ENCODE assay signal across 8 mouse cellular contexts in genomic region chr3:20198869-20199268, GRCm38 (mm10). TPM values are rescaled to one million over a fixed set of nuclear protein-coding genes. Genes with fewer than 3 reads are reported as not detected.
DNase-seq lines count a peak whose midpoint lies in the region; ATAC-seq and TF ChIP-seq lines count a peak whose summit lies in the region.

No protein-coding gene starts in this region.

- no peaks in the 10 kb centered on the region for H3K9me3 ChIP-seq in hindbrain, embryonic 10.5 days
- no peaks in the 10 kb centered on the region for H3K9me3 ChIP-seq in hindbrain, embryonic 13.5 days
- no peaks in the 10 kb centered on the region for H3K9me3 ChIP-seq in embryonic facial prominence, embryonic 11.5 days (replicated peaks; ENCODE audit: control insufficient read depth, low read length)
- H3K9me3 ChIP-seq in hindbrain, embryonic 14.5 days (ENCODE audit: control insufficient read depth, low read length), result no peaks in the 10 kb centered on the region
- H3K9me3 ChIP-seq in midbrain, embryonic 11.5 days (ENCODE audit: control insufficient read depth, low read length), result no peaks in the 10 kb centered on the region

- H3K27me3 ChIP-seq in hindbrain, embryonic 10.5 days (ENCODE audit: insufficient read depth, poor library complexity, severe bottlenecking), result no peaks in the 10 kb centered on the region
- H3K27me3 ChIP-seq in hindbrain, embryonic 13.5 days, result no peaks in the 10 kb centered on the region
- H3K27me3 ChIP-seq in embryonic facial prominence, embryonic 11.5 days (ENCODE audit: control insufficient read depth, insufficient read depth, low read length), result no peaks in the 10 kb centered on the region
- no peaks in the 10 kb centered on the region for H3K27me3 ChIP-seq in hindbrain, embryonic 14.5 days (ENCODE audit: control insufficient read depth, insufficient read depth, low read length)
- H3K27me3 ChIP-seq in midbrain, embryonic 11.5 days (ENCODE audit: control insufficient read depth, insufficient read depth, low read length), result no peaks in the 10 kb centered on the region
- no peaks in the 10 kb centered on the region for H3K27me3 ChIP-seq in spleen, adult 2 months (ENCODE audit: control insufficient read depth, insufficient read depth, low read length)

- no peak overlapping the region for H3K4me3 ChIP-seq in hindbrain, embryonic 10.5 days
- H3K4me3 ChIP-seq in hindbrain, embryonic 13.5 days, result no peak overlapping the region
- H3K4me3 ChIP-seq in embryonic facial prominence, embryonic 11.5 days (ENCODE audit: low read depth, low read length), result no peak overlapping the region
- no peak overlapping the region for H3K4me3 ChIP-seq in hindbrain, embryonic 14.5 days (replicated peaks; ENCODE audit: low read length)
- H3K4me3 ChIP-seq in left cerebral cortex, adult 2 months, result no peak overlapping the region
- H3K4me3 ChIP-seq in midbrain, embryonic 11.5 days (ENCODE audit: low read depth, low read length), result no peak overlapping the region
- H3K4me3 ChIP-seq in spleen, adult 2 months (ENCODE audit: extremely low read depth, insufficient read depth, insufficient read length), result no peak overlapping the region

- DNase-seq in hindbrain, embryonic 10.5 days (ENCODE audit: low spot score), result peak; percentile 67
- peak; percentile 57 to 74 for DNase-seq in adrenal gland, postnatal 36 days
- DNase-seq in embryonic facial prominence, embryonic 11.5 days (ENCODE audit: low spot score), result peak; percentile 74
- DNase-seq in hindbrain, embryonic 14.5 days (ENCODE audit: low spot score), result peak; percentile 77
- DNase-seq in left cerebral cortex, adult 2 months (ENCODE audit: extremely low spot score in 1 of 2, low spot score in 2 of 2), result peak; percentile 40 to 57
- DNase-seq in midbrain, embryonic 11.5 days (ENCODE audit: low spot score, missing footprints), result peak; percentile 93
- peak; percentile 8 to 41 for DNase-seq in spleen, adult 2 months (ENCODE audit: low read depth in 1 of 2, low spot score in 2 of 2)

- TF ChIP-seq POLR2A in spleen, adult 2 months (IDR thresholded peaks at IDR 0.05; ENCODE audit: low read depth, low read length), result no peak

- no peak overlapping the region for H3K27ac ChIP-seq in hindbrain, embryonic 10.5 days
- H3K27ac ChIP-seq in hindbrain, embryonic 13.5 days, result no peak overlapping the region
- H3K27ac ChIP-seq in embryonic facial prominence, embryonic 11.5 days (replicated peaks; ENCODE audit: low read depth, low read length), result no peak overlapping the region
- H3K27ac ChIP-seq in hindbrain, embryonic 14.5 days, result no peak overlapping the region
- no peak overlapping the region for H3K27ac ChIP-seq in left cerebral cortex, adult 2 months
- H3K27ac ChIP-seq in midbrain, embryonic 11.5 days (ENCODE audit: low read depth, low read length), result no peak overlapping the region
- no peak overlapping the region for H3K27ac ChIP-seq in spleen, adult 2 months (ENCODE audit: insufficient read depth, low read length)

- ATAC-seq in hindbrain, embryonic 13.5 days (ENCODE audit: low FRiP score), result no peak
- no peak for ATAC-seq in embryonic facial prominence, embryonic 11.5 days (replicated peaks; ENCODE audit: insufficient number of reproducible peaks, low FRiP score, low TSS enrichment, low read depth)
- ATAC-seq in hindbrain, embryonic 14.5 days (ENCODE audit: low FRiP score), result peak; percentile 78; the same call in 1 of the 2 replicates
- peak; percentile 76 for ATAC-seq in midbrain, embryonic 11.5 days (ENCODE audit: low FRiP score)

- intact Hi-C loops in left cerebral cortex, adult 2 months (cut with DNase I), result loop anchor here (1.0 to 5.0 kb wide), 2 partner anchors 295 to 677 kb away; no protein-coding TSS in a partner anchor

- H3K4me2 ChIP-seq in hindbrain, embryonic 13.5 days, result no peak overlapping the region
- H3K4me2 ChIP-seq in embryonic facial prominence, embryonic 11.5 days (ENCODE audit: low read depth, low read length), result no peak overlapping the region
- no peak overlapping the region for H3K4me2 ChIP-seq in hindbrain, embryonic 14.5 days (replicated peaks)
- H3K4me2 ChIP-seq in midbrain, embryonic 11.5 days, result no peak overlapping the region

- TF ChIP-seq CTCF in left cerebral cortex, adult 2 months (IDR thresholded peaks at IDR 0.05), result peak; percentile 85
- TF ChIP-seq CTCF in spleen, adult 2 months (IDR thresholded peaks at IDR 0.05; ENCODE audit: extremely low read depth, insufficient read depth, insufficient read length, insufficient replicate concordance), result peak; percentile 68; the same call in 1 of the 2 replicates

- H3K4me1 ChIP-seq in hindbrain, embryonic 10.5 days (replicated peaks), result no peaks in the 10 kb centered on the region
- no peaks in the 10 kb centered on the region for H3K4me1 ChIP-seq in hindbrain, embryonic 13.5 days (replicated peaks)
- no peaks in the 10 kb centered on the region for H3K4me1 ChIP-seq in embryonic facial prominence, embryonic 11.5 days (ENCODE audit: control insufficient read depth, insufficient read depth, low read length)
- H3K4me1 ChIP-seq in hindbrain, embryonic 14.5 days (replicated peaks; ENCODE audit: control insufficient read depth, insufficient read depth, low read length), result no peaks in the 10 kb centered on the region
- no peaks in the 10 kb centered on the region for H3K4me1 ChIP-seq in midbrain, embryonic 11.5 days (ENCODE audit: control insufficient read depth, insufficient read depth, low read length)
- no peaks in the 10 kb centered on the region for H3K4me1 ChIP-seq in spleen, adult 2 months (ENCODE audit: control insufficient read depth, insufficient read depth, insufficient read length)

- H3K36me3 ChIP-seq in hindbrain, embryonic 10.5 days, result no peaks in the 10 kb centered on the region
- H3K36me3 ChIP-seq in hindbrain, embryonic 13.5 days, result no peaks in the 10 kb centered on the region
- no peaks in the 10 kb centered on the region for H3K36me3 ChIP-seq in embryonic facial prominence, embryonic 11.5 days (replicated peaks; ENCODE audit: control insufficient read depth, insufficient read depth, low read depth, low read length)
- no peaks in the 10 kb centered on the region for H3K36me3 ChIP-seq in hindbrain, embryonic 14.5 days (replicated peaks; ENCODE audit: control insufficient read depth, insufficient read depth)
- H3K36me3 ChIP-seq in midbrain, embryonic 11.5 days (ENCODE audit: control insufficient read depth, insufficient read depth, low read length), result no peaks in the 10 kb centered on the region
- H3K36me3 ChIP-seq in spleen, adult 2 months (ENCODE audit: control insufficient read depth, insufficient read depth, low read length), result no peaks in the 10 kb centered on the region

- 27% methylated on average over 6 of the region's 6 CpGs for WGBS in hindbrain, embryonic 10.5 days
- whole genome bisulfite sequencing in hindbrain, embryonic 13.5 days, result 33% methylated on average over 6 of the region's 6 CpGs
- 28% methylated on average over 6 of the region's 6 CpGs for WGBS in embryonic facial prominence, embryonic 11.5 days
- whole genome bisulfite sequencing in hindbrain, embryonic 14.5 days, result 32% methylated on average over 6 of the region's 6 CpGs
- 28% methylated on average over 6 of the region's 6 CpGs for WGBS in midbrain, embryonic 11.5 days
- WGBS in spleen, adult 2 months, result 34% methylated on average over 6 of the region's 6 CpGs

- H3K9ac ChIP-seq in hindbrain, embryonic 13.5 days, result no peak overlapping the region
- H3K9ac ChIP-seq in embryonic facial prominence, embryonic 11.5 days (replicated peaks; ENCODE audit: low read length), result no peak overlapping the region
- no peak overlapping the region for H3K9ac ChIP-seq in hindbrain, embryonic 14.5 days
- H3K9ac ChIP-seq in midbrain, embryonic 11.5 days (ENCODE audit: low read length), result no peak overlapping the region

RNA-seq across cellular contexts. Expression of gene Cpa3, which starts 43.1 kb away (rescaled TPM):
- polyA plus RNA-seq in hindbrain, embryonic 10.5 days (2016; fragmentation: Nextera tagmentation; extraction: Ambion mirVana), result not detected in 2 replicates
- polyA plus RNA-seq in hindbrain, embryonic 13.5 days (2015; fragmentation: Nextera tagmentation; extraction: Ambion mirVana), result 0.18 and 0.45 TPM in 2 replicates
- total RNA-seq in adrenal gland, postnatal 36 days (2021), result 1 to 10 TPM; 2.7 to 3.0 TPM
- polyA plus RNA-seq in embryonic facial prominence, embryonic 11.5 days (2014; fragmentation: Nextera tagmentation; extraction: Ambion mirVana), result 0.96 and 1.1 TPM in 2 replicates
- polyA plus RNA-seq in hindbrain, embryonic 14.5 days (2014; fragmentation: Nextera tagmentation; extraction: Ambion mirVana), result 0.18 and 0.35 TPM in 2 replicates
- total RNA-seq in left cerebral cortex, adult 2 months (2021), result not detected
- polyA plus RNA-seq in midbrain, embryonic 11.5 days (2014; fragmentation: Nextera tagmentation; extraction: Ambion mirVana), result 0.25 and 0.27 TPM in 2 replicates
- 0.15 and 0.30 TPM in 2 replicates for polyA plus RNA-seq in spleen, adult 2 months (2012; rRNA removed)

RNA-seq across cellular contexts. Expression of gene Gyg, which starts 43.8 kb away (rescaled TPM):
- 28.7 and 36.8 TPM in 2 replicates for polyA plus RNA-seq in hindbrain, embryonic 10.5 days (2016; fragmentation: Nextera tagmentation; extraction: Ambion mirVana)
- polyA plus RNA-seq in hindbrain, embryonic 13.5 days (2015; fragmentation: Nextera tagmentation; extraction: Ambion mirVana), result 34.8 and 37.4 TPM in 2 replicates
- total RNA-seq in adrenal gland, postnatal 36 days (2021), result 100 to 1,000 TPM in 1 of 2 experiments, 10 to 100 TPM in 1; 81.2 to 140 TPM
- polyA plus RNA-seq in embryonic facial prominence, embryonic 11.5 days (2014; fragmentation: Nextera tagmentation; extraction: Ambion mirVana), result 57.5 and 60.0 TPM in 2 replicates
- polyA plus RNA-seq in hindbrain, embryonic 14.5 days (2014; fragmentation: Nextera tagmentation; extraction: Ambion mirVana), result 64.9 and 79.5 TPM in 2 replicates
- 10 to 100 TPM; 28.8 to 29.0 TPM for total RNA-seq in left cerebral cortex, adult 2 months (2021)
- polyA plus RNA-seq in midbrain, embryonic 11.5 days (2014; fragmentation: Nextera tagmentation; extraction: Ambion mirVana), result 32.7 and 33.0 TPM in 2 replicates
- 11.0 and 12.1 TPM in 2 replicates for polyA plus RNA-seq in spleen, adult 2 months (2012; rRNA removed)

Comparison
In these comparisons a context has a peak if more than half of its experiments do, and no peak if none do; other contexts are left out.
1. ATAC-seq: peak in hindbrain, embryonic 14.5 days (single experiment) and midbrain, embryonic 11.5 days (single experiment); none in hindbrain, embryonic 13.5 days (single experiment) and embryonic facial prominence, embryonic 11.5 days (single experiment).
2. DNase-seq: peak in every context shown above with its lines; median percentile 93 in midbrain, embryonic 11.5 days; 77 in hindbrain, embryonic 14.5 days; 74 in embryonic facial prominence, embryonic 11.5 days; 67 in hindbrain, embryonic 10.5 days; 66 in adrenal gland, postnatal 36 days; 48 in left cerebral cortex, adult 2 months; 24 in spleen, adult 2 months.